Mouse (Mus musculus) left cerebral cortex, postnatal 25 days (tissue): ENCODE results near the gene Lrmp. TPM values are rescaled to one million over a fixed set of nuclear protein-coding genes. Genes with fewer than 3 reads are reported as not detected.

Experiments
- DNase-seq, 2 experiments: peaks; one replicate each; pipeline ENCODE4 v3.0.0; 2022; ENCODE audit warnings: low spot score in 2 of 2, mixed read lengths in 1 of 2
- intact Hi-C: fragments of 180-260 bp; cut with DNase I; formaldehyde crosslinking; loops from one replicate; pipeline ENCODE4 v1.15.1; 2025
- total RNA-seq, 2 experiments: library from RNA; stranded (reverse); gene quantifications; 2 replicates each; pipeline ENCODE4 v1.2.3; 2021

Gene Lrmp
- total RNA-seq, 2 experiments from 2014 or later: 2.1 to 3.8 TPM

DNA sequence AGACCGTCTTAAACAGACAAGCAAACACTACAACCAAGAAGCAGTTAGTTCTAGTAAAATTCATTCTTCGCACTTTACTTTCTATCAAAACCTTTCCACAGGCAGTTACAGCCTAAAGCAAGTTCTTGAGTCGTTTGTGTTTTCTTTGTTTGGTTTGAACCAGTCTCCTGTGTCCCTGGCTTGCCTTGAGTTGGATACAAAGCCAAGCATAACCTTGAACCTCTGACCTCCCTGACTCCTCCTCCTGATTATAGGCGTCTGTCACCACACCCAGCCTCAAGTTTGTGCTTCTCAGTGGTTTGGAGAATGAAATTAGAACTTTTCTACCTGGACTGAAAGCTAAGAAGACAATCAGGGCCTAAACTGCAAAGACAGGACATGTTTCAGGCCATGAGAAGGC is 21.0 kb upstream of the Lrmp start:
- no peak for DNase-seq
- intact Hi-C loops: no loop called here

DNA sequence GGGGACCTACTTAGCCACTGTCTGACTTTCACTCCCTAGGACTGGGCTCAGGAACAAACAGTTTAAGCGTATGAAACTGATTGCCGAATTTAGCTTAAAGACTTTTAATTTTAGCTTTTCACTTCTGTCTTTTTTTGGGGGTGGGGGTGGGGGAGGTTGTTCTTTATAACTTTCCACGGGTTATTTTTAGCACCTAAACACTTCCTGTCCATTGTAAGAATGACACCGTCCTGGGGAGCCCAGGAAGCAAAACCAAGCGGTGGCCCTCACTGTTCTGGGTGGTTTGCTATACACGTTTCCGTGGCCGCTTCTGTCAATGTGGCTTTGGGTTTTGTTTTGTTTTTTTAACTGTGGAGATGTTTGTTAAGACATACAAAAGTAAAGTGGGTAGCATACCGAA is 14.5 kb upstream of the Lrmp start:
- DNase-seq: no peak
- intact Hi-C loops: no loop called here

DNA sequence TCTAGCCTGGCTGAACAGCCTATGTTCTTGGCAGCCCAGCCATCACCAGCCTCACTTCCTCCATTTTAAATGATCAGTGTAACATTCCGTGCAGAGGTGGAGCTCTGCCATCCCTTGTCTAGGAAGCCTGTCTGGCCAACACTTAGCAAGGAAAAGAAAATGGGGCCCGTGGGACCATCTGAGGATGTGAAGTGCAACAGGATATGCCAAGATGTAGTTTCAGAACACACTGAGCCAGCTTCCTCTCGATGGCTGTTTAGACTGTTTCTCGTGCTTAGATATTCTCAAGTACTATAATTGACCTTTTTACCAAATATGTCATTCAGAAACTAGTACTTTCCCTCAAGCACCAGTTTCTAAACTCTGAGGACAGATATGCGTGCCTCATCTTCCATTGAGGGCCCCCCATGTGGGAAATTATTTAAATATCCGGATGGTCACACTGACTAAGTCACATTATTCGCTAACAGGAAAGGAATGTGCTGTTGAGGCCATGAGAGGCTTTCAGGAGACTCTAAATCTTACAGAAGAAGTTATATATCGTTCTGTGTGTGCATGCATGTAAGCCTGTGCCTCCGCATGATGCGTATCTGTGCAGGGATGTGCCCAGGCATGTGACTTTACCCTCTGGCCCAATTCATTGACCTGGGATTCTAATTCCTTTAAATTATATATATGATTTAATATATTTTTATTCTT is 11.1 kb upstream of the Lrmp start:
- no peak for DNase-seq
- intact Hi-C loops: no loop called here

GRCm38 (mm10) chr6:145105439-145105838 is 10.0 kb upstream of the Lrmp start:
- intact Hi-C loops: no loop called here
- no peak for DNase-seq

- no peak for DNase-seq
- intact Hi-C loops: no loop called here
Observed at GRCm38 (mm10) chr6:145106163-145106842, 9.2 kb upstream of the Lrmp start.

- intact Hi-C loops: loop anchor here (10.0 kb wide), 1 partner anchor 1456 kb away; no protein-coding TSS in a partner anchor
- DNase-seq: no peak
Observed at GRCm38 (mm10) chr6:145110786-145111185, 4.7 kb upstream of the Lrmp start.

- intact Hi-C loops: loop anchor here (10.0 kb wide), 1 partner anchor 1458 kb away; no protein-coding TSS in a partner anchor
Observed at GRCm38 (mm10) chr6:145112865-145113264, 2.6 kb upstream of the Lrmp start.

GRCm38 (mm10) chr6:145114561-145114960 is 892 bp upstream of the Lrmp start:
- DNase-seq: no peak
- intact Hi-C loops: loop anchor here (10.0 kb wide), 1 partner anchor 1460 kb away; no protein-coding TSS in a partner anchor

More at GRCm38 (mm10) chr6:145112865-145113264, 2.6 kb upstream of the Lrmp start:
- DNase-seq: no peak

- DNase-seq: no peak
- intact Hi-C loops: loop anchor here (10.0 kb wide), 1 partner anchor 1461 kb away; no protein-coding TSS in a partner anchor
Observed at GRCm38 (mm10) chr6:145116098-145116672, 732 bp downstream of the Lrmp start.

GRCm38 (mm10) chr6:145120086-145120485 is 4.6 kb downstream of the Lrmp start:
- intact Hi-C loops: no loop called here
- DNase-seq: no peak

DNA sequence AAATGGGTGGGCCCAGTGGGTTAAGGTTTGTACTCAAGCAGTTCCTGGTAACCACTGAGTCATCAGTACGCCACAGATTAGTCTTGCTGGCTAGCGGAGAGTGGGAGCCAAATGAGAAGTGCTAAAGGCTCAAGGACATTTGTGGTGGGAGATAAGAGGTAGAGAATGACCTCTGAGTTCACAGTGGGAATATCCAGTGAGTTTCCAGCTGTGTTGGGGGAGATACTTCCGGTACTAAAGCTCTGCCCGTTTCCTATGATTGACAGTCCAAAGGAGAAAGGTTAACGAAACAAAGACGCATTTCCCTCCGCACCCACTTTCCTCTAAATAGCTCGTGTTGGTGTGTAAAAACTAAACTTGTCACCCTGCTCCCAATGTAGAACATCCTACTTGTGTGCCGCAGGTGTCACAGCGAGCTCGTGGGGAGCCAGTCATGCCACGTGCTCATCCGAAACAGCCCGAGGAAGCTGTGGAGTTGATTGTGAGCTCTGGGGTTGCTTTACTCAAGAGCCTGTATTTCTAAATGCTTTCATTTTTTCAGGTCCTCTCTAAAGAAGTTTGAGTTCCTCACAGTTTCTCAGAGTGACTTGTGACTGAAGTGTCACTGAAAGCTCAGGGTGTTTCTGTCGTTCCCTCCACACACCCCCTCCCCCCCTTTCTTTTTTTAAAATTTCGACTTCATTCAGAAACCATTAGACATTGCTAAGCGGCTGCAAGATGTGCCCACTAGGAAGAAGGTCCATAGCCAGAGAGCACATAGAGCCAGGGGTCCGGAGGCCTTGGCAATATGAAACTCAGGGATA is 5.5 kb downstream of the Lrmp start:
- intact Hi-C loops: no loop called here
- peak in 1 of 2 experiments; percentile 37 for DNase-seq

DNA sequence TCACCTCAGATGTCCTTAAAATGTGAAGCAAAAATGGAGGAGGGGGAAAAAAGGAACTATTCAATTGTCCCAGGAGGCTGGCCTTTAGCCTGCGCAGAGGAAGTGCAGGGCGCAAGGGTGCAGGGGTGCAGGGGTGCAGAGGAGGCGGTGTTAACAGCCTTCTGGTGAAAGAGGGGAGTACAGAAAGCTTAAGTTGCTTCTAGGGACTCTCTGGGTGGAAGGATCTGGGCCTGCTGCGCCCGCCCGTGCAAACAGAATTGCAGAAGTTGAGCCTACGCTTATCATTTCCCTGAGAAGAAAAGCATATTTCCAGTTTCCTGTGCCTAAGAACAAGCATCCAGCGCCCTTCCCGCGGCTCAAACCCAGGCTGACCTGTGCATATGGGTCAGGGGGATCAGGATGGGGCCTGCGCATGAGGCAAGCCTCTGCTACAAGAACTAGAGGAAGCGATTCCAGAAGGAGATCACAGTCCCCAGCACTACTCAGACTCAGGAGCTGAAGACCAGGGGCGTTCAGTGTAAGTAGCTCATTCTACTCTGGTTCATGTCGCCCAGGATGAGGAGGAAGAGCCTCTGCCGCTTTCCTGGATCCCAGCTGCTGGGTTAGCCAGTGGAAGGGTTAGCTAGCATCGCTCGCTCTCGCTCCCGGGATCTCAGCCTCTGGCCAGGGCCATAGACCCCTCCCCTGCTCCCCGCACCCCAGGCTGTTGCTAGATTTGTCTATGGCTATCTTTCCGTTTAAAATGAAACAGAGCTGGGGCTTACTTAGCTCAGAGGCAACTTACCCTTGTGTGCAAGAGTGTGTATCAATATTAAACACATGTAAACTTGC is 6.4 kb downstream of the Lrmp start:
- intact Hi-C loops: no loop called here
- peak in 1 of 2 experiments; percentile 17 for DNase-seq

- intact Hi-C loops: no loop called here
- no peak for DNase-seq
Observed at GRCm38 (mm10) chr6:145122423-145123059, 7.1 kb downstream of the Lrmp start.

DNA sequence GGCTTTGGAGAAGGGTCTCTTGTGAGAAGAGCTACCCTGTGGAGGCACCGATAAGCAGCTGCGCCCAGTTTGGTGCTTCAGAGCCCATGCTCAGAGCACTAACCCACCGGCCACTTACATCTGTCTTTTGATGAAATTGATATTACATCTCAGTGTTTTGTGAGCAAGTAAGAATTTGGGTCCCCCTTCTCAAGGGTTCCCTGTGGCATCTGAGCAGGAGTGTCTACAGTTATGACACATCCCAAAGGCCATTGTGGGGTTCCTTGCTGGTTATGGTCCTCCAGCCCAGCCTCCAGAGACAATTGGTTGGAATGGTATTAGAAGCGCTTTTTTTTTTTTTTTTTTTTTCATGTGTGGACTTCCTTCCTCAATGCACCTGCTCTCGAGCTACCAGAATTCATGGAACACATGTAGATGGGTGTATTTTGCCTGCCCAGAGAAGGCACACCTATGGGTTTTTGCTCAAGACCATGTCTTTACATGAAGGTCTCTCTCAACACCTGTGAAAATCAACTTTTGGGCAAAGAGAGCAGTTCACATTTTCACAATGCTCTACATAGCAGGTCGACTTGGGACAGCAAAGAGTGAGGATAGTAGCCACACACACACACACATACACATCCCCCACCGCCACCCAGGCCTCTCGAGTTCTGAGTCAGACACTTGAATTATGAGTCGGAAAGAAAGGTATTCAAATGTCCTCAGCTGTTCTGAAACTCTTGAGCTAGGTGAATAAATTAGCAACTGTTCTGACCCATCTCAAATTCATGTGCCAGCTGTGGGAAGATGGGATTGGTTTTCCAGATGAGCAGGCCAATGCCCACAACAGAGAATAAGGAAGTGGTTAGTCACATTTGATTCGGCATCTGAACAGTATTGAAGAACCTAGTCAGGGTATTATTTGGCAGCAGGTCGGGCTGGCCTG is 7.9 kb downstream of the Lrmp start:
- intact Hi-C loops: no loop called here
- no peak for DNase-seq

- intact Hi-C loops: no loop called here
- DNase-seq: no peak
Observed at GRCm38 (mm10) chr6:145124621-145125020, 9.2 kb downstream of the Lrmp start.

DNA sequence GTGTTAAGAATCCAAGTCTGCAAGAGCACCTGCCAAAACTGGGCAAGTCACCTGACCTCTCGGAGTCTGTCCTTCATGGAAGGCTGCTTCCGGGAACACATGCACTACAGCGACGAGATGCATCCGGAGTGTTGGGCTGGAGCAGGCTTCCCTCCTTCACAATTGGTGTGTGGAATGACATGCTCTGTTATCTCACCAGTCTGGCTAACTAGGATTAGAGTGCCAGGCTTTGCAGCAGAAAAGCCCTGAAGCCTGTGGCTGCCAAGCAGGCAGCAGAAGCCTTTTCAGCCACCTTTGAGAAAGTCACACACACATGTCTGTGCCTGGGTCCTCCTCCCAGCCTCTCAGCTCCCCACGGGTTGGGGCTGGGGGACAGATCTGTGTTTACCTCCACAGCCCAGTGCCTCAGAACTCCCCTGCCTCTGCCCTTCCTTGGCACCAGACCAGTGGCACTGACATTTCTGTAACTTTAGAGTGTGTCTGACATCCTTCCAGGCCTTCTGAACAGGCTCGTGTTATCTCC is 10.2 kb downstream of the Lrmp start:
- no peak for DNase-seq
- intact Hi-C loops: no loop called here

- intact Hi-C loops: no loop called here
- no peak for DNase-seq
Observed at GRCm38 (mm10) chr6:145127652-145128051, 12.2 kb downstream of the Lrmp start.
